Mouse (Mus musculus) layer of hippocampus, adult 9-10 months (tissue): ENCODE measurements around the gene Trib3.
"Not testable (repeated sequence)": the region's sequence is repeated elsewhere in the genome, so short reads cannot be mapped to it uniquely, and the experiment has no call there.

Source experiments
- DNase-seq: peaks from one replicate; pipeline ENCODE4 v3.0.0; 2022; ENCODE audit warnings: low spot score

Gene Trib3

DNA sequence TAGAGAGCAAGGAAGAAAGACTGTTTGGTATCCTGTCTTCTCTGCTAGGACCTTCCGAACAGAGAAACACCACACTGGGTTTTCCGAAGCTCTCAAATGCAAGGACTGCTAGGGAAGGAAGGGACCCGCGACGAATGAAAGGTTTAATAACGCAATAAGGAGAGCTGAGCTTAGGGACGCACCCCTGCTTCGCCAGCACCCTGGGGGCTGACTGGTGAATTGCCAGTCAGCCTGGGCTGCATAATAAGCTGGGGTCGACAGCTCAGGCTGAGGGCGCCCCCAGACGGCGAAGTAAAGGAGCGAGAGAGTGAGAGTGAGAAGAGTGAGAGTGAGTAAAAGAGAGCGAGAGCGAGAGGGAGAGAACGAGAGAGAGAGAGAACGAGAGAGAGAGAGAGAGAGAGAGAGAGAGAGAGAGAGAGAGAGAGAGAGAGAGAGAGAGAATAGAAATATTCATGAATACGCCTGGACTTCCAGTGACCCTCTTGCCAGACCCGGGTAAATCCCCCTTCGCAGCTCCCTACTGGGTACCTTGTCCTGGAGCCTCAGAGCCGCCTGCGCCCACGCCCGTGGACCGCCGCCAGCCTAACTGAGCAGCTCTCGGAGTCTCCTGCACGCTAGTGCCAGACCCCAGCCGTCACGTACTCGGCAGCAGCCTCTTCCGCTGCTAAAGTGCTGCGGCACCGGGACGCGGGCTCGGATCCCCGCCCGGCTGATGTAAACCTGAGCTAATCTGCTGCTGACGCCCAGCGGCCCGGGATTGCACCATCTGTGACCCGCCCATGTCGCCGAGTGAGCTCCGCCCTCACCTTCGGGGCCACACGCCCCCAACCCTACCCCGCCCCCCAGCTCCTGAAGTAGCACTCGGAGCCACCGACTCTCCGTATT is at the start of gene Trib3:
Trib3 (minus strand) TSS at position 704 of the 885 bp plus-strand sequence.
- no peak for DNase-seq

DNA sequence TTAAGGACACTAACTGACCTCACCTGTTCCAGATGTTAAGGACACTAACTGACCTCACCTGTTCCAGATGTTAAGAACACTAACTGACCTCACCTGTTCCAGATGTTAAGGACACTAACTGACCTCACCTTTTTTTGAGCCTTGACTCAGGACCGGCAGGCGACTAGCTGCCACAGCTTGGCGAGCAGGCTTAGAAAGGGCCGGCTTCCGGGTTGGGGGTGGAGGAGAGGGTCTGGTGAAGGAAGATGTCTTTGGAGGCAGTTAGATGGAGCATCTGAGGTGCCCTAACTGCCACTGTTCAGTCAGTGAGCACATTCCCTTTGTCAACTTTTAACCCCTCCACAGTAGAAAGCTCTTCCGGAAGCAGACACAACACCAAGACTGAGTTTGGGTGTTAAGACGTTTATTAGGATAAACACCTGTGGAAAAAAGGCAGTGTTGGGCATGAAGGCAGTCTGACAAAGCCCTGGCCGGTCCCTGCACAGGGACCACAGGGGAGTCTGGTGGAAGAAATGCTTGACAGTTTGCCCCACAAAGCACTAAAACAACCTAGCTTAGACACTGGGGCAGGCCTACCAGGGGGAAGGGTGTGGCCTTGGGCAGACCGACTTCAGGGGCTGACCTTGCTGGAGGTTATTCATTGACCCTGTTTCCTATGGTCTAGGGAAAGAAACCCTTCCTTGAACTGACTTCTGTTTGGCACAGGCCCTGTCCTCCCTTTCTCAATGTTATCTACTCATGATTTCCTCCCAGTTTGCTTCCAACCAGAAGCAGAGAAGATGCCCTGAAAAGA is 49.6 kb upstream of the Trib3 start:
- DNase-seq = no peak

DNA sequence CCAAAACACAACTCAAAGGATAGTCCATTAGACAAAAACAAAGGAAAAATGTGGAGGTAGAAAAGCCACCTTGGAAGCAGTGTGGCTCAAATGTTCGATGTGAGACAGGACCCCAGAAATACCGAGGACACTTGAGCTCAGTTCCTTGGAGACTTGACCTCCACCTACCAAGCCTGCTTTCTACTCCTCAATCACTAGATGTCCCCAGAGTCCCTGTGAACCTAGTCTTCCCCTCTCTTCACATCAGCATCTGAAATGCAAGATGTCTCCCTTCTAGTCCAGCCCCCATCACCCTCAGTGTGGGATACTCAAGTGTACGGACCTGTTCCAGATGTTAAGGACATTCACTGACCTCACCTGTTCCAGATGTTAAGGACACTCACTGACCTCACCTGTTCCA is 49.0 kb upstream of the Trib3 start:
- no peak for DNase-seq

DNA sequence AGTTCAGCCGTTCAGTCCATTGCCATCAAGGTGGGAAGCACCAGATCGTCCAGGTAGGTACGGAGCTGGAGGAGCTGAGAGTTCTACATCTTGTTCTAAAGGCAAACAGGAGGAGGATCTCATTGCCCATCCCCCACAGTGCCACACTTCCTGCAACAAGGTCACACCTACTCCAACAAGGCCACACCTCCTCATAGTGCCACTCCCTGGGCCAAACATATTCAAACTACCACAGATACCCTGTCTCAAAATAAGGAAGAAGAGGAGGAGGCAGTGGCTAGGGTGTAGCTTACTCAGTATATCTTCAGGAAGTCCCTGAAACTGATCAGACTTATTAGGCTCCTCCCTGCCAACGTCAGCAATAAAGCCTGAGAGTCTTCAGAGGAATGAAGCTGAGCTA is 40.4 kb upstream of the Trib3 start:
- no peak for DNase-seq

DNA sequence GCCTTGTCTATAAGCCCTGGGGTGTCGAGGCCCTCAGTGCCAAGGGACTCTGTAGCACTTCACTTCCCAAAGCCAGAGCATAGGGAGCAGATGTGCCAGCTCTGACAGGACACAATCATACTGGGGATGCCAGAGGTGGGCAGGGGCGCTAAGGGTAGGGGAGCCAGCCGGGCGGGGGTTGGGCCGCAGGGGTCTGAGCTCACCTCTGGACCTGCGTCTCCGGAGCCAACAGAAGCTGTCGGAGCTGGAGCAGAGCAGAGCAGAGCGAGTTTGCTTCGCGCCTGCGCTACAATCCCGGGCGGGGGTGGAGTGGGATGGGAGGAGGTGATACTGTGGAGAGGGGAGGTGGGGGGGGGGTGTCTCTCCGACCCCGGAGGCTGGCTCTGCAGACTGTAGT is 32.5 kb upstream of the Trib3 start, which contains the start of gene Nrsn2:
Nrsn2 (minus strand) TSS at position 294 of the 397 bp plus-strand sequence.
- DNase-seq = no peak

DNA sequence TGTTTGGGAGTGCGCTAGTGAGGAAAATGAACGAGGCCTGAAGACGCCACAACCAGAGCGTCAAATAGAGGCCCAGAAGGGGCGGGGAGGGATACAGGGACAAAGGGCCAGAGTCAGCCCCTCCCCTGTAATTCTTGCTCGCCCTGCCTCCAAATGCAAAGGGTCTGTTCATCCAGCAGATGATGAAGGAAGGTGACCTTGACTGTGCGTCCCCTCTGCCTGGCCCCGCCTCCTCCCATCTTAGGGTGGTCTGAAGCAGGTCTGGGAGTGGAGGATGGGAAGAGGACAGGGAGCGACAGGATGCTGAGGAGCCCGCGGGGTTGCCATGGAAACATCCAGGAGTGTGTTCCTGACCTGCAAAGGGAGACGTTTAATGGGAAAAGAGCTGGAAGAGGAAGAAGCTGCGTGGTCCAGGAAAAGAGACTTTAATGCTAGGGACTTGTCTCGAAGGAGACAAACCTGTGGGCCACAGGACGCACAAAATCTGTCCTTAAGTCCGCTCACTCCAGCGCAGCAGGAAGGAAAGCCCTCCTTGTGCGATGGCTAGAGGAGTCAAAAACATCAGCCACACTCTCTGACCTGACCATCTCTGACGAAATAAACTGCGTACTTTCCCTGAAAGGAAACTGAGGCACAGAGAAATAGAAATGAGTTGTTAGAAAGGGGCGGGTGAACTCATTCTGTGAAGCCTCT is 32.0 kb upstream of the Trib3 start:
- DNase-seq = no peak

DNA sequence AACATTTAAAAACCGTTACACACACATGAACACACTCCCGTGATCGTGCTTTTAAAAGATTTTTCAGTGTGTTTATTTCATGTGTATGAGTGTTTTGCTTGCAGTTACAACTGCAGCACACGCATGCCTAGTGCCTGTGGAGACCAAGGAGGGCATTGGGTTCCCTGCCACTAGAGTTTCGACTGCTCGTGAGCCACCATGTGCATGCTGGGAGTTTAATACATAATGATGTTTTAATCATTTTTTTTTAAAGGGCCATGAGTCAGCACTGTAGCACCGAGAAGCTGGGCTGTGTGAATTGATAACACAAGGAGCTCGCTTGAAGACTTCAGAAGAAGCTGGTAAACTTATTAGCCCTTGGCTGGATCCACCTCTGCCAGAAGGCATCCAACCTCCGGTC is 29.7 kb upstream of the Trib3 start:
- DNase-seq = no peak

DNA sequence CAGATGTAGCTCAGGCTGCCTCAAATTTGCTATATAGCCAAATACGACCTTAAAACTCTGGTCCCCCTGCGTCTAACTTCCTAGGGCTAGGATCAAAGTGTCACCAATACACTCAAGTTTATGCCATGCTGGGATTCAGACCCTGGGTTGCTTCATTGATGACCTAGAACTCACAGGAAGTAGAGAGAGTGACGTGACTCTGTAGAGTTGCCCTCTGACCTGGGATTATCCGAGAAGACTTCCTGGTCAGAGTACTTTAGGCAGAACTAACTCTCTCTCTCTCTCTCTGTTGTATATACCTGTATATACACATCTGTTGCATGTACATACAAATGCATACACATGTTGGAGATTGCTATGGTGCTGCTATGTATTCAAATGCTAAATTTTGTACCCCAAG is 28.8 kb upstream of the Trib3 start:
- no peak for DNase-seq

DNA sequence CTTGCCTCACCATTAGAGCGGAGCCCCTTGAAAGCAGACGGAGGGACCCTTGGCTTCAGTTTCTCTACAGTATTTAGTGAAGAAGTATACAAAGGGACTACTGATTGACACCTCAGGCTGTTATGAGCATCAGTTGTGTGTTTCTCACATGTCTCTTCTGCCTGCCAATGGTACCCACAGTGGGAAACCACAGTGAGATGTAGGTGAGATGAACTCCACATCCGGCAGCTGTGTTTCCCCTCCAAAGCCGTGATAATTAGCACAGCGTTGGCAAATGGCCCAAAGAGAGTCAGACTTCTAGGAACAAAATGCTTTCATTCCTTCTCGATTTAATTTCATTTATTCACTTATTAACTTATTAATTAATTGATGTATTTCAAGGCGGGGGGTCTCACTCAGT is 28.3 kb upstream of the Trib3 start:
- DNase-seq = no peak

DNA sequence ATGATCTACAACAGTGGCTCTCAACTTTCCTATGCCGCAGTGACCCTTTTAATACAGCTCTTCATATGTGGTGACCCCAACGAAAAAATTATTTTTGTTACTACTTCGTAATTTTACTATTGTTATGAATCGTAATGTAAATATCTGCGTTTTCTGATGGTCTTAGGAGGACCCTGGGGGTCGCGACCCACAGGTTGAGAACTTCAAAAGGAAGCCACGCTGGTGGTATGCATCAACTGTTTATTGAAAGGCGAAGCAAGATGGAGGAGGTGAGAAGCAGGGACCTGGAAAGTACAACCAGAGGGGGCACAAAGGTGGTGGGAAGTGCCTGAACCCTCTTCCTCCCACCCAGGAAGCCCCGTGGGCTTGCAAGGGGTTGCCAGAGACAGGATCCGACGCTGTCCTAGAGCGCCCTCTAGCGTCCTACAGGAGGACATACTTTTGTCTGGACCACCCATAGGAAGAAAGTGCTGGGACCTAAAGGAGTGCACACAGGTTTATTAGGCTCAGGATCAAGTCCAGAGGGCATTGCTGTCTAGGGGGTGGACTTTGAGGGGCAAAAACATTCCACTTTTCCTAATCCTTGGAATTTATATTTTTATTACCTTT is 24.8 kb upstream of the Trib3 start:
- DNase-seq = no peak

DNA sequence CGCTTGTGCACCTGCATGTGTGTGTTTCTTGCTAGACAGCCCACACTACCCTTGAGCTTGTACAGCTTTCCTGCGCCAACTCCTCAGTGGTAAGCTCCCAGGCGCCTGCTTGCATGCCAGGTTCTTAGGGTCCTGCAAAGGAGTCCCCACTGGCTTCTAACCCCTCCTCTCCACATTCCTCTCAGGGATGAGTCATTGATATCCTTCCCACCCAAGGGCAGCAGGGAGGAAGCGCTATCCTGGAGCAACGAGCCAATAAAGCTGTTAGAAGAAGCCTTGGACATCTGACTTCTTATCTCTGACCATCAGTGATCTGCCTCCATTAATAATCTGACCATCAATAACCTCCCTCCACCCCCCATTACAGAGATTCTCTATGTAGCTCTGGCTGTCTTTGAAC is 24.1 kb upstream of the Trib3 start:
- no peak for DNase-seq

DNA sequence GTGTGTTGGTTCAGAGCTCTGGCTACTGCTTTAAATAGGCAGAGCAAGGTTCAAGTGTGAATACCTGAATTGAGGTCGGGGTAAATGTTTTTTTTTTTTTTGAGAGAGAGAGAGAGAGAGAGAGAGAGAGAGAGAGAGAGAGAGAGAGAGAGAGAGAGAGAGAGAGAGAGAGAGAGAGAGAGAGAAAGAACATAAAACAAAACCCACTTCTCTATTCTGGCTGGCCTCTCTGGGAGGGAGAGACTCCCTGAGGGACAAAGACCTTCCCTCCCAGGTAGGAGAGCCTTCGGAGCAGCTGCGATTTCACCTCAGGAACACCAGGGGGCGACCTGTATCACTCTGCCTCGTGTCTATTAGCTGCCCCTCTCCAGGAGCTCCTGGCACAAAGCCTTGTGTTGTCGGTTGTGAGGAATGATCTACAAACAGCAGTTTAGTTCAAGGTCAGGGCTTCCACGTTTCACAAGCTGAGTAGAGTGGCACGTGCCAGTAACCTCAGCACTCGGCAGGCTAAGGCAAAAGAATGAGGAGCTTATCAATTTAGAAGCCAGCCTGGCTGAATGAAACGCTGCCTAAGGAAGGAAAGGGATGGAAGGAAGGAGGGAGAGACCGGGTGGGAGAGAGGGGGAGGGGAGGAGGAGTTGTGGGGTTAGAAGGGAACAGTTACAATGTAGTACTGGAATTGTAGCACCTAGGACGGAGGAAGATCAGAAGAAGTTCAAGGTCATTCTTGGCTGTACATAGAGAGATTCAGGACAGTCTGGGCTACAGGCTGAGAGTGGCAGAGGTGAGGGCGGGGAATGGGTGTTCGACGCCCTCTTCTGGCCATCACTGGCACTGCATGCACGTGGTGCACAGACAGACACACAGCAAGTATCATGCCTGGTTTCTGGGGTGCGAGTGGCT is 19.7 kb upstream of the Trib3 start:
- DNase-seq = peak; percentile 59

DNA sequence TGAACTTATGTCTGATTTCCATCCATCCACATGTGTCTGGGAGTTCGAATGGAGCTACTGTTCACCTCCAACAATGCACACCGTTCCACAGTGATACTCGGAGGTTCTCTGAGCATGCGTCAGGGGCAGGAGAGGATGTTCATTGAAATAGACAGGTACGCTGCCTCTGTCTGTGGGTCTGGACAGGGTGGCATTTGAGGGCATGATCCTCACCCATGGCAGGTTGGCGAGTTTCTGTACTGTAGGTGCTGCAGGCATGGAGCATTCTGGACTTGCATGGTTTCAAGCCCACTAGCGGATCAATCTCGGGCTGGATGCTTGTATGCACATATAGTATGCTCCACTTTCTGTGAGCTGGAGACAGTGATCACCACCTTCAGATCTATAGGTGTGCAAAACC is 17.4 kb upstream of the Trib3 start:
- DNase-seq = no peak

DNA sequence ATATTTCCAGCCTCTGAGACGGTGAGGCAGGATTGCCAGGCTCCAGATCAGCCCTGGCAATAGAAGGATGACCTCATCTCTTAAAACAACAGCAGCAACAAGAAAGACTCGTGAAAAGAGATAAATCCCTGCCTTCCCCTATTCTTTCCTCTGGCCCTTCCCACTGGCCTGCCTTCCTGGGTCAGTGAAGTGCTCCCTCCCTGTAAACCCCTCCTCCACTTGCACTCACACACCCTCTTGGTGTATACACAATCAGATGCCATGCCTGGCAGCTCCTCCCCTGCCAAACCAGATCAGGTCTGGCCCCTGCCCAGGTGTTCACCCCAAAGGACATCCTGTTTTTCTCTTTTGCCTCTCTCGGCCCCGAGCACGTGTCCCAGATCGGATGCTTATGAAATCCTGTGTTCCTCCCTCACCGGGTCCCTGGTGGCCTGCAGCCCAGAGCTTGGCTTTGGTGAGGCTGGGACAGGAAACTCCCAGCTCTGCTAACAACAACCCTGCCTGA is 16.5 kb upstream of the Trib3 start:
- no peak for DNase-seq

DNA sequence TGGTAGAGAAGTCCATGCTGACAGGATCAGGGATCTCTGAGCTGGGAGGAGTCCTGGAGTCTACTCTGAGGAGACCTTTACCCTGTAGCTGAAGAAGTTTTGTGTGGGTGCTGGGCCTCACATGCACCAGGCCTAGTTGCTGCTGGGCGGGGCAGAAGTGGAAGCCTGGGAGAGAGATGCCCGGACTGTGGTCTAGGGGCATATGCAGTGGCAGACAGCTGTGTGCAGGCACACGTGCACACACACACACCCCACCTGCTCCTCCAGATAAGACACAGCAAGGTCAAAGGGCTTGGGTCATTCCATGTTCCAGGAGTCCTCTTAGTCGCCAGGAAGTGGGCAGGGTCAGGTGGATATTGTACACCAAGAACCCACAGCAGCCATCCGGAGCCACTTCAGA is 15.8 kb upstream of the Trib3 start:
- DNase-seq = no peak

DNA sequence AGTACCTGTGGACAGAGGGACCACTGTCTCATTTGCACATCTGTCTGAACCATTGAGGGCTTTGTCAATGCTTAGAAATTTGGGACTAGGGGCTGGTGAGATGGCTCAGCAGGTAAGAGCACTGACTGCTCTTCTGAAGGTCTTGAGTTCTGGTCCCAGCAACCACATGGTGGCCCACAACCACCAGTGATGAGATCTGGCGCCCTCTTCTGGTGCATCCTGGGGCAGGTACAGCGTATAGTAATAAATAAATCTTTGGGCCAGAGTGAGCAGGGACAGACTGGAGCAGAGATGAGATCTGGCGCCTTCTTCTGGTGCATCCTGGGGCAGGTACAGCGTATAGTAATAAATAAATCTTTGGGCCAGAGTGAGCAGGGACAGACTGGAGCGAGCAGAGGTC is 15.1 kb upstream of the Trib3 start:
- DNase-seq = not testable (repeated sequence)

DNA sequence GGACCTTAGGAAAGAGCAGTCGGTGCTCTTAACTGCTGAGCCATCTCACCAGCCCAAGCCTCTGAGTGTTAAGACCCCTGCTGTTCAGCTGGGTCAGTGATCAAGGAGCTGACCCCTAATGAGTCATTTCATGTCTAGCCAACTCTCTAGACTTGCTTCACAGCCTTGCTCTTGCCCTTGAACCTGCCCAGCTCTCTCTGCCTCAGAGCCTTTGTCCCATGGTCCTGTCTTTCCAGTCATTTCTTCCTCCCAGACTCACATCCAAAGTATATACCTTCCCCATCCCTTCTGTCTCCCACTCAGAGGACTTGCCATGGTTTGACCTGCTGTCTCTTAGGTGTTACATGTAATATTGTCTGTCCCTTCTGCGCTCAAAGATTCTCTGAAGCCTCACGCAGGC is 13.4 kb upstream of the Trib3 start:
- no peak for DNase-seq

DNA sequence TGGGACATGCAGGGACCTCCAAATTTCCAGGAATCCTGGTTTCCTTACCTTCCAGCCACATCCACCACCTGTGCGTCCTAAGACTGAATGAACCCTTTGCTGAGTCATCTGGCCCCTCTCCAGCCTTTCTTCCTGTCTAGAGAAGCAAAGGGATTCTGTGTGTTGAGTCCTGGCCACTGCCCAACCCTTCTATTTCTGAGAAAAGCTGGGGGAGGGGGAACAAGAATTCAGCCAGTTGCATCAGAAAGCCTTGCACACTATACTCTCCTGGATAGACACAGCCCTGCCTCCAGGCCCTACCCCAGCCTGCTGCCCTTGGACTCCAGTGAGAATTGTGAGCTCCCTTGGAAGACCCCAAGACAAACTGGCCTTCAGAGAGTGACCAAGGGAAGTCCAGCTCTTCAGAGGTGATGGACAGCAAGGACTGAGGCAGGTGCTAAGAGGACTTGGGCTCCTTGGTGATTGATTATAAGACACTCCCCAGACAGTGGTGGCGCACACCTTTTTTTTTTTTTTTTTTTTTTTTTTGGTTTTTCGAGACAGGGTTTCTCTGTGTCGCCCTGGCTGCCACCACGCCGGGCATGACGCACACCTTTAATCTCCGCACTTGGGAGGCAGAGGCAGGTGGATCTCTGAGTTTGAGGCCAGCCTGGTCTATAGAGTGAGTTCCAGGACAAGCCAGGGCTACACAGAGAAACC is 6.2 kb upstream of the Trib3 start:
- DNase-seq = no peak

DNA sequence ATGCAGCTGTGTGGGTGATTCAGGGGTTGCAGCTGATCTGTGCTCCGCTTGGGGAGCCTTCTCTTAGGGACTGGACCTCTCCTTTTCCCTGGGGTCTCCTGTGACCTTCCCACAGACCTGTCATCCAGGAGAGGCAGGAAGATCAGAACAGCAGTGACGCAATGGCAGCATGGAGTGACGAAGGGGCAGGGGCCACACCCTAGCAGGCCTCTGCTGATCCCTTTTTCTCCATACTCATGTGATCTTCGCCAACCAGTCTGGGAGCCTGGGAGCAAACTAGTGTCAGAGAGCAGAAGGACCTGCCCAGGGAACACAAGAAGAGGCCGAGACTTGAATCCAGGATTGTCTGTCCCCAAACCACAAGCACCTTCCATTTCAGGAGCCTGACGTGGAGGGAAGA is 5.4 kb upstream of the Trib3 start:
- no peak for DNase-seq

DNA sequence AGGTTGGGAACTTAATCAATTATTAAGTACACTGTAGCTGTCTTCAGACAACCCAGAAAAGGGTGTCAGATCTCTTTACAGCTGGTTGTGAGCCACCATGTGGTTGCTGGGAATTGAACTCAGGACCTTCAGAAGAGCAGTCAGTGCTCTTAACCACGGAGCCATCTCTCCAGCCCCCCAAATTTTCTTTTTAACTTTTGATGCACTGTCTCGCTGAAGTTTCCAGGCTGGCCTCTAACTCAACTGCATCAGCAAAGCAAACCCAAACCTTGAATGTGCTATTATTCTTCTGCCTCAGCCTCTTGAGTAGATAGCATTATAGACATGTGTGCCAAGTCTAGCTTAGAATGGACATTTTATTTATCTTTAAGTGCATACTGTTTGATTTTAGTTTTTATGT is 3.9 kb upstream of the Trib3 start:
- DNase-seq = no peak
